Mouse (Mus musculus) MEL (cell line): ENCODE measurements around the gene Hist2h2aa1.
"Not testable (repeated sequence)": the region's sequence is repeated elsewhere in the genome, so short reads cannot be mapped to it uniquely, and the experiment has no call there.

Experiments used
- CTCF ChIP-seq, 3 experiments: IDR thresholded peaks in 2 of 3; conservative IDR thresholded peaks in 1 of 3; 2 replicates each; pipeline ENCODE4 v1.5.1; 2011 to 2012; ENCODE audit warnings: low read length in 3 of 3, low read depth in 2 of 3, mild to moderate bottlenecking in 2 of 3, improper control_type of control experiment in 1 of 3, inconsistent platforms in 1 of 3, mixed read lengths in 1 of 3, moderate library complexity in 1 of 3; ENCODE audit not compliant: control insufficient read depth in 1 of 3, insufficient read depth in 1 of 3, poor library complexity in 1 of 3, severe bottlenecking in 1 of 3
- E2F4 ChIP-seq: IDR thresholded peaks from 2 replicates; pipeline ENCODE4 v1.6.1; 2011; ENCODE audit warnings: low read depth, low read length, improper control_type of control experiment, borderline replicate concordance
- GATA1 ChIP-seq: IDR thresholded peaks from 2 replicates; pipeline ENCODE4 v1.6.1; 2011; ENCODE audit warnings: low read depth, low read length, improper control_type of control experiment
- NELFE ChIP-seq: IDR thresholded peaks from 2 replicates; pipeline ENCODE4 v1.6.1; 2011; ENCODE audit warnings: low read depth, low read length, improper control_type of control experiment
- POLR2A ChIP-seq, 2 experiments: IDR thresholded peaks; 2 replicates each; pipeline ENCODE4 v1.6.1; 2011 to 2012; ENCODE audit warnings: low read length in 2 of 2, mild to moderate bottlenecking in 2 of 2, control low read depth in 1 of 2, improper control_type of control experiment in 1 of 2, low read depth in 1 of 2, moderate library complexity in 1 of 2; ENCODE audit not compliant: control insufficient read depth in 1 of 2, insufficient read depth in 1 of 2, poor library complexity in 1 of 2
- POLR2AphosphoS2 ChIP-seq: IDR thresholded peaks from 2 replicates; pipeline ENCODE4 v1.6.1; 2011; ENCODE audit warnings: low read length, improper control_type of control experiment
- RCOR1 ChIP-seq: IDR thresholded peaks from 2 replicates; pipeline ENCODE4 v1.6.1; 2012; ENCODE audit warnings: low read depth, mild to moderate bottlenecking, inconsistent platforms, low read length, improper control_type of control experiment
- SIN3A ChIP-seq: IDR thresholded peaks from 2 replicates; pipeline ENCODE4 v1.6.1; 2012; ENCODE audit warnings: low read length, improper control_type of control experiment, inconsistent platforms
- UBTF ChIP-seq: IDR thresholded peaks from 2 replicates; pipeline ENCODE4 v1.6.1; 2012; ENCODE audit warnings: low read depth, mild to moderate bottlenecking, inconsistent platforms, low read length, improper control_type of control experiment, moderate library complexity, borderline replicate concordance; ENCODE audit not compliant: insufficient read depth
- ZMIZ1 ChIP-seq: IDR thresholded peaks from 2 replicates; pipeline ENCODE4 v1.6.1; 2012; ENCODE audit warnings: low read depth, mild to moderate bottlenecking, inconsistent platforms, low read length, improper control_type of control experiment, moderate library complexity

- TF ChIP-seq E2F4; CTCF (IDR thresholded peaks at IDR 0.05 in 2 of 3, conservative IDR thresholded peaks at IDR 0.05 in 1 of 3; ENCODE audit: control insufficient read depth in 1 of 3, insufficient read depth in 1 of 3, low read depth in 2 of 3, low read length in 3 of 3, poor library complexity in 1 of 3, severe bottlenecking in 1 of 3); GATA1; ZMIZ1; POLR2AphosphoS2; RCOR1; UBTF; SIN3A; NELFE: not testable (repeated sequence)
- peak in 1 of 2 experiments; percentile 68; a peak in 2 of 4 replicates for TF ChIP-seq POLR2A (IDR thresholded peaks at IDR 0.05; ENCODE audit: control insufficient read depth in 1 of 2, insufficient read depth in 1 of 2, low read depth in 1 of 2, low read length in 2 of 2, poor library complexity in 1 of 2)
These were observed 5.1 kb upstream of the Hist2h2aa1 start, which contains the start of gene Hist2h2aa2 for GRCm38 (mm10) chr3:96239949-96240798.
